Mouse (Mus musculus) liver, embryonic 14.5 days (tissue): ENCODE measurements around the gene Il12rb1.

ENCODE experiments used
- CTCF ChIP-seq: IDR thresholded peaks from 2 replicates; pipeline ENCODE4 v1.5.1; 2016; ENCODE audit warnings: antibody characterized with exemption, low read depth, control low read depth
- EP300 ChIP-seq: IDR thresholded peaks from 2 replicates; pipeline ENCODE4 v1.6.1; 2016; ENCODE audit warnings: antibody characterized with exemption, low read depth

- no peak for TF ChIP-seq CTCF
- no peak for TF ChIP-seq EP300
Measured at GRCm38 (mm10) chr8:70823802-70824201, 15.6 kb downstream of the Il12rb1 start.
